Comparison of ENCODE assay signal across 8 mouse cellular contexts in genomic region chr9:21791861-21792260, GRCm38 (mm10). TPM values are rescaled to one million over a fixed set of nuclear protein-coding genes. Genes with fewer than 3 reads are reported as not detected.
A peak's percentile ranks its signal among the peaks of the same experiment; 100 is the strongest.
DNase-seq lines count a peak whose midpoint lies in the region; TF ChIP-seq lines count a peak whose summit lies in the region.

No protein-coding gene starts in this region.

- peaks cover 13% of the 10 kb centered on the region for H3K36me3 ChIP-seq in heart, adult 2 months (ENCODE audit: control insufficient read depth, insufficient read depth, low read length)

- intact Hi-C loops in heart, adult 2 months (cut with DNase I), result no loop called here
- intact Hi-C loops in left cerebral cortex, adult 2 months (cut with DNase I), result no loop called here

- TF ChIP-seq CTCF in heart, adult 2 months (IDR thresholded peaks at IDR 0.05), result no peak
- no peak for TF ChIP-seq CTCF in left cerebral cortex, adult 2 months (IDR thresholded peaks at IDR 0.05)

- H3K27ac ChIP-seq in heart, adult 2 months, result peak overlapping the region; percentile 62
- H3K27ac ChIP-seq in left cerebral cortex, adult 2 months, result no peak overlapping the region

- H3K4me3 ChIP-seq in heart, adult 2 months, result no peak overlapping the region
- no peak overlapping the region for H3K4me3 ChIP-seq in left cerebral cortex, adult 2 months

- H3K27me3 ChIP-seq in heart, adult 2 months (ENCODE audit: control insufficient read depth, insufficient read depth, low read length), result no peaks in the 10 kb centered on the region

- WGBS in heart, adult 2 months, result 9% methylated on average over 8 of the region's 8 CpGs

- peaks cover 3% of the 10 kb centered on the region; the same call in 1 of the 2 replicates for H3K79me2 ChIP-seq in heart, adult 2 months (replicated peaks; ENCODE audit: control insufficient read depth, insufficient read depth, low read length)

- no peak overlapping the region for H3K9ac ChIP-seq in heart, adult 2 months (ENCODE audit: low read depth, low read length)

- peak; percentile 27; the same call in 1 of the 2 replicates for TF ChIP-seq POLR2A in heart, adult 2 months (IDR thresholded peaks at IDR 0.05; ENCODE audit: insufficient read depth, low read depth, low read length)

- H3K4me1 ChIP-seq in heart, adult 2 months (ENCODE audit: control insufficient read depth, insufficient read depth, low read length), result peaks cover 24% of the 10 kb centered on the region

- peak; percentile 37 for DNase-seq in urinary bladder, adult 2 months (ENCODE audit: low spot score)
- no peak for DNase-seq in urinary bladder, postnatal 25 days (ENCODE audit: low spot score)
- peak; percentile 71 to 80 for DNase-seq in heart, adult 2 months
- DNase-seq in kidney, postnatal 10 days, result peak; percentile 86
- DNase-seq in left cerebral cortex, adult 2 months (ENCODE audit: extremely low spot score in 1 of 2, low spot score in 2 of 2), result no peak
- DNase-seq in thymus, postnatal 36 days, result no peak
- DNase-seq in left cerebral cortex, adult 8-10 months (ENCODE audit: low spot score in 2 of 2), result no peak
- no peak for DNase-seq in spleen, adult 12 weeks (ENCODE audit: low spot score)

- peak; percentile 65; the same call in 1 of the 2 replicates for TF ChIP-seq EP300 in heart, adult 2 months (IDR thresholded peaks at IDR 0.05; ENCODE audit: insufficient read depth, low read depth, low read length)

RNA-seq across cellular contexts. Expression of gene Kank2, which starts 6.7 kb away (rescaled TPM):
- 44.6 and 77.0 TPM in 2 replicates for polyA plus RNA-seq in urinary bladder, adult 2 months (2012; rRNA removed)
- 10 to 100 TPM; 57.3 to 62.9 TPM for total RNA-seq in heart, adult 2 months (2021)
- 45.3 and 52.7 TPM in 2 replicates for polyA plus RNA-seq in heart, adult 2 months (2012; rRNA removed)
- total RNA-seq in left cerebral cortex, adult 2 months (2021), result 1 to 10 TPM; 8.5 to 8.8 TPM
- total RNA-seq in left cerebral cortex, adult 8-10 months (2022), result 10 to 100 TPM in 1 of 4 experiments, 1 to 10 TPM in 3; 9.1 to 10.9 (median 9.6) TPM

RNA-seq across cellular contexts. Expression of gene Spc24, which starts 31.8 kb away (rescaled TPM):
- 2.4 and 3.0 TPM in 2 replicates for polyA plus RNA-seq in urinary bladder, adult 2 months (2012; rRNA removed)
- 1 to 10 TPM; 5.1 to 6.8 TPM for total RNA-seq in heart, adult 2 months (2021)
- 6.0 and 6.2 TPM in 2 replicates for polyA plus RNA-seq in heart, adult 2 months (2012; rRNA removed)
- total RNA-seq in left cerebral cortex, adult 2 months (2021), result 1 to 10 TPM; 1.7 to 2.4 TPM
- total RNA-seq in left cerebral cortex, adult 8-10 months (2022), result 1 to 10 TPM; 2.0 to 2.5 (median 2.2) TPM

RNA-seq across cellular contexts. Expression of gene Angptl8, which starts 43.4 kb away (rescaled TPM):
- polyA plus RNA-seq in urinary bladder, adult 2 months (2012; rRNA removed), result 1.2 and 2.0 TPM in 2 replicates
- not detected for total RNA-seq in heart, adult 2 months (2021)
- polyA plus RNA-seq in heart, adult 2 months (2012; rRNA removed), result 0.41 and 2.4 TPM in 2 replicates
- not detected for total RNA-seq in left cerebral cortex, adult 2 months (2021)
- total RNA-seq in left cerebral cortex, adult 8-10 months (2022), result not detected

Comparison
In these comparisons a context has a peak if more than half of its experiments do, and no peak if none do; other contexts are left out.
1. DNase-seq: peak in urinary bladder, adult 2 months (single experiment), heart, adult 2 months (2 of 2) and kidney, postnatal 10 days (single experiment); none in urinary bladder, postnatal 25 days (single experiment), left cerebral cortex, adult 2 months (0 of 2), thymus, postnatal 36 days (0 of 2), left cerebral cortex, adult 8-10 months (0 of 2) and spleen, adult 12 weeks (single experiment).
2. RNA of gene Kank2, which starts 6.7 kb away (total RNA-seq): 57.3 to 62.9 TPM in heart, adult 2 months; 9.1 to 10.9 TPM in left cerebral cortex, adult 8-10 months and 8.5 to 8.8 TPM in left cerebral cortex, adult 2 months; every median in the first group is over 4 times any median in the second.